In the genomic region with DNA sequence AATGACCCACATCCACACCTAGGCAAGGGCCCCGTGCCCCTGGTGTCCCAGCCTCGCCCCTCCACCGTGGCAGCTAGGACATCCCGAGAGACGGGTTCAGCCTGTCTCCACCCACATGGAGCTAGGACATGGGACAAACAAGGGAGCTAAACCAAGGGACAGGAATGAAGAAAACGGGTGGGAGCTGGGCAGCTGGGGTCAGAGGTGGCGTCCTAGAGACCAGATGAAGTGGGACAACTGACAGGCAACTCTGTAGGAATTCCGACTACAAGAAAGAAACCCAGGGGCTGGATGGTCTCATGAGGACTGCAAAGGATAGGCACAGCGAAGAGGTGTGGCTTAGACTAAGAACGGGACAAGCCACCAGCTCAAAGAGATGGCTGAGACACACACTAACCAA, we compare ENCODE assay signal across 8 mouse cellular contexts. TPM values are rescaled to one million over a fixed set of nuclear protein-coding genes. Genes with fewer than 3 reads are reported as not detected.
DNase-seq lines count a peak whose midpoint lies in the region; ATAC-seq lines count a peak whose summit lies in the region.

No protein-coding gene starts in this region.

- H3K9me3 ChIP-seq in liver, embryonic 12.5 days (replicated peaks): no peaks in the 10 kb centered on the region

- H3K4me3 ChIP-seq in liver, embryonic 12.5 days: peak overlapping the region; percentile 79

- peaks cover 21% of the 10 kb centered on the region for H3K36me3 ChIP-seq in liver, embryonic 12.5 days

- peak overlapping the region; percentile 80 for H3K9ac ChIP-seq in liver, embryonic 12.5 days

- H3K4me1 ChIP-seq in liver, embryonic 12.5 days: peaks cover 33% of the 10 kb centered on the region

- H3K27ac ChIP-seq in liver, embryonic 12.5 days: no peak overlapping the region

- no peak for ATAC-seq in liver, embryonic 12.5 days

- H3K27me3 ChIP-seq in liver, embryonic 12.5 days (replicated peaks): peaks cover 13% of the 10 kb centered on the region

- 35% methylated on average over 10 of the region's 10 CpGs for WGBS in liver, embryonic 12.5 days (ENCODE audit: insufficient replicate concordance)

- H3K4me2 ChIP-seq in liver, embryonic 12.5 days: peak overlapping the region; percentile 89

- intact Hi-C loops in heart, postnatal 10 days (cut with DNase I): no loop called here

- DNase-seq in heart, adult 11 months: peak; percentile 89
- no peak for DNase-seq in heart, postnatal 10 days
- DNase-seq in urinary bladder, postnatal 10 days (ENCODE audit: low spot score): peak; percentile 8
- DNase-seq in urinary bladder, postnatal 25 days (ENCODE audit: low spot score): no peak
- no peak for DNase-seq in thymus, postnatal 25 days
- DNase-seq in c-Kit-positive CD71-positive TER-119-positive erythroid progenitor cells, embryonic 14.5 days (ENCODE audit: low spot score): no peak
- DNase-seq in layer of hippocampus, adult 9-10 months (ENCODE audit: low spot score): no peak

RNA-seq across cellular contexts. Expression of gene Mier2, which starts 1.3 kb away (rescaled TPM):
- total RNA-seq in heart, postnatal 10 days (2021): 10 to 100 TPM; 12.4 to 15.6 TPM
- polyA plus RNA-seq in liver, embryonic 12.5 days (2016; fragmentation: Nextera tagmentation; extraction: Ambion mirVana): 20.1 and 20.5 TPM in 2 replicates

RNA-seq across cellular contexts. Expression of gene Plpp2, which starts 20.1 kb away (rescaled TPM):
- total RNA-seq in heart, postnatal 10 days (2021): 1 to 10 TPM; 3.4 to 6.0 TPM
- 18.0 and 19.9 TPM in 2 replicates for polyA plus RNA-seq in liver, embryonic 12.5 days (2016; fragmentation: Nextera tagmentation; extraction: Ambion mirVana)

RNA-seq across cellular contexts. Expression of gene Theg, which starts 33.4 kb away (rescaled TPM):
- total RNA-seq in heart, postnatal 10 days (2021): not detected
- polyA plus RNA-seq in liver, embryonic 12.5 days (2016; fragmentation: Nextera tagmentation; extraction: Ambion mirVana): not detected in 2 replicates

Comparison
In these comparisons a context has a peak if more than half of its experiments do, and no peak if none do; other contexts are left out.
1. DNase-seq: peak in heart, adult 11 months (single experiment) and urinary bladder, postnatal 10 days (single experiment); none in heart, postnatal 10 days (0 of 2), urinary bladder, postnatal 25 days (single experiment), thymus, postnatal 25 days (single experiment), c-Kit-positive CD71-positive TER-119-positive erythroid progenitor cells, embryonic 14.5 days (single experiment) and layer of hippocampus, adult 9-10 months (single experiment).